In genomic region chr12:32819416-32819815, GRCm38 (mm10) we compare ENCODE assay signal across 8 mouse cellular contexts. TPM values are rescaled to one million over a fixed set of nuclear protein-coding genes. Genes with fewer than 3 reads are reported as not detected.
DNase-seq lines count a peak whose midpoint lies in the region; ATAC-seq lines count a peak whose summit lies in the region.

Gene Nampt (plus strand): TSS chr12:32819545.

- no peaks in the 10 kb centered on the region for H3K27me3 ChIP-seq in heart, embryonic 11.5 days (ENCODE audit: control insufficient read depth, insufficient read depth, low read length)

- H3K4me3 ChIP-seq in heart, embryonic 11.5 days (ENCODE audit: low read depth, low read length) = peak within 1 kb of the TSS; percentile 84
- peak within 1 kb of the TSS; percentile 34 for H3K4me3 ChIP-seq in macrophage (ENCODE audit: inconsistent target)

- no peaks in the 10 kb centered on the region for H3K36me3 ChIP-seq in heart, embryonic 11.5 days (ENCODE audit: control insufficient read depth, insufficient read depth, low read length)
- H3K36me3 ChIP-seq in macrophage (ENCODE audit: inconsistent target) = peaks cover 4% of the 10 kb centered on the region; the same call in 1 of the 2 replicates

- H3K9me3 ChIP-seq in heart, embryonic 11.5 days (replicated peaks; ENCODE audit: control insufficient read depth, low read length) = no peaks in the 10 kb centered on the region

- peaks cover 5% of the 10 kb centered on the region; the same call in 1 of the 2 replicates for H3K4me1 ChIP-seq in heart, embryonic 11.5 days (ENCODE audit: control insufficient read depth, insufficient read depth, low read length)

- H3K27ac ChIP-seq in heart, embryonic 11.5 days (ENCODE audit: low read depth, low read length) = peak within 1 kb of the TSS; percentile 90
- H3K27ac ChIP-seq in macrophage = peak within 1 kb of the TSS; percentile 96

- H3K4me2 ChIP-seq in heart, embryonic 11.5 days = peak within 1 kb of the TSS; percentile 82

- peak; percentile 37 to 41 for DNase-seq in cerebellum, adult 18-20 months
- no peak for DNase-seq in cerebellum, adult 9-11 months
- peak; percentile 49 for DNase-seq in ES-CJ7 (ENCODE audit: low read depth, low spot score)
- peak; percentile 76 for DNase-seq in embryo, embryonic 11 days
- no peak for DNase-seq in layer of hippocampus, adult 18-20 months (ENCODE audit: low spot score in 2 of 2)
- DNase-seq in ovary, postnatal 36 days (ENCODE audit: low spot score) = no peak

- H3K9ac ChIP-seq in heart, embryonic 11.5 days (ENCODE audit: low read depth, low read length) = peak within 1 kb of the TSS; percentile 80

- no peak for ATAC-seq in heart, embryonic 11.5 days (replicated peaks; ENCODE audit: insufficient number of reproducible peaks, low FRiP score, low TSS enrichment)

- WGBS in heart, embryonic 11.5 days (ENCODE audit: insufficient replicate concordance) = 8% methylated on average over 5 of the region's 5 CpGs
- WGBS in macrophage (ENCODE audit: missing documents) = 26% methylated on average over 5 of the region's 5 CpGs

- peaks cover 35% of the 10 kb centered on the region for H3K79me2 ChIP-seq in macrophage (ENCODE audit: inconsistent target)

RNA-seq across cellular contexts. Expression of gene Nampt, which starts in this region (rescaled TPM):
- 21.0 and 21.7 TPM in 2 replicates for polyA plus RNA-seq in heart, embryonic 11.5 days (2014; fragmentation: Nextera tagmentation; extraction: Ambion mirVana)
- total RNA-seq in layer of hippocampus, adult 18-20 months (2021) = 10 to 100 TPM; 43.4 to 43.8 TPM
- 100 to 1,000 TPM in 23 of 26 experiments, 10 to 100 TPM in 3; 88.3 to 462 (median 167) TPM for total RNA-seq in macrophage (2018; cell fraction: chromatin; rRNA removed)
- total RNA-seq in macrophage (2018; cell fraction: cytosol; rRNA removed) = 100 to 1,000 TPM in 24 of 26 experiments, 10 to 100 TPM in 2; 97.7 to 225 (median 165) TPM
- 100 to 1,000 TPM in 24 of 26 experiments, 10 to 100 TPM in 2; 64.3 to 336 (median 194) TPM for total RNA-seq in macrophage (2018; cell fraction: nucleus; rRNA removed)
- polyA plus RNA-seq in macrophage (2018) = 78.6 to 170 TPM (median 118 TPM) in 3 replicates

Comparison
In these comparisons a context has a peak if more than half of its experiments do, and no peak if none do; other contexts are left out.
1. DNase-seq: peak in cerebellum, adult 18-20 months (2 of 2), ES-CJ7 (single experiment) and embryo, embryonic 11 days (single experiment); none in cerebellum, adult 9-11 months (single experiment), layer of hippocampus, adult 18-20 months (0 of 2) and ovary, postnatal 36 days (single experiment).